Mouse (Mus musculus): ENCODE measurements at regions not wholly inside any gene's neighbourhood (a gene's known extent, or its start where the extent isn't known, plus 50 kb on each side); places are given as distances from the start of the nearest gene placed in this dataset.
"Not testable (repeated sequence)": the region's sequence is repeated elsewhere in the genome, so short reads cannot be mapped to it uniquely, and the experiment has no call there.

GRCm38 (mm10) chr6:44010946-44011345, 344.9 kb upstream of the Tpk1 start:
- 45% methylated on average over 4 of the region's 4 CpGs for WGBS

GRCm38 (mm10) chr6:44007196-44007595, 341.1 kb upstream of the Tpk1 start:
- H3K27ac ChIP-seq (replicated peaks; ENCODE audit: low read depth, low read length); H3K9me3 ChIP-seq (replicated peaks; ENCODE audit: control insufficient read depth, low read length); H3K4me3 ChIP-seq (ENCODE audit: low read depth, low read length); H3K9ac ChIP-seq (replicated peaks; ENCODE audit: low read length); H3K27me3 ChIP-seq (ENCODE audit: control insufficient read depth, insufficient read depth, low read length); H3K4me2 ChIP-seq (ENCODE audit: low read depth, low read length); ATAC-seq (replicated peaks; ENCODE audit: insufficient number of reproducible peaks, low FRiP score, low TSS enrichment, low read depth); H3K36me3 ChIP-seq (replicated peaks; ENCODE audit: control insufficient read depth, insufficient read depth, low read depth, low read length); H3K4me1 ChIP-seq (ENCODE audit: control insufficient read depth, insufficient read depth, low read length); DNase-seq (ENCODE audit: low spot score): not testable (repeated sequence)

More at GRCm38 (mm10) chr6:44010946-44011345, 344.9 kb upstream of the Tpk1 start:
- DNase-seq (ENCODE audit: low spot score) (peak; percentile 43), ATAC-seq (replicated peaks; ENCODE audit: insufficient number of reproducible peaks, low FRiP score, low TSS enrichment, low read depth) (no peak)
- H3K4me1 ChIP-seq (ENCODE audit: control insufficient read depth, insufficient read depth, low read length): no peaks in the 10 kb centered on the region
- no peak overlapping the region for H3K27ac ChIP-seq (replicated peaks; ENCODE audit: low read depth, low read length)
- H3K4me3 ChIP-seq (ENCODE audit: low read depth, low read length): no peak overlapping the region
- no peak overlapping the region for H3K4me2 ChIP-seq (ENCODE audit: low read depth, low read length)
- no peaks in the 10 kb centered on the region for H3K36me3 ChIP-seq (replicated peaks; ENCODE audit: control insufficient read depth, insufficient read depth, low read depth, low read length)
- H3K9ac ChIP-seq (replicated peaks; ENCODE audit: low read length): no peak overlapping the region
- H3K9me3 ChIP-seq (replicated peaks; ENCODE audit: control insufficient read depth, low read length): no peaks in the 10 kb centered on the region
- no peaks in the 10 kb centered on the region for H3K27me3 ChIP-seq (ENCODE audit: control insufficient read depth, insufficient read depth, low read length)
